Mouse (Mus musculus): ENCODE results near the gene Lgr5. TPM values are rescaled to one million over a fixed set of nuclear protein-coding genes. Genes with fewer than 3 reads are reported as not detected.

The Lgr5 gene
- polyA plus RNA-seq (2015; fragmentation: Nextera tagmentation; extraction: Ambion mirVana): 0.25 and 0.35 TPM in 2 replicates

GRCm38 (mm10) chr10:115587301-115587969, at the start of gene Lgr5:
Gene Lgr5, minus strand, starts transcription at chr10:115587780.

GRCm38 (mm10) chr10:115569712-115570491, 17.7 kb downstream of the Lgr5 start, which contains the start of gene A930009A15Rik:
Gene A930009A15Rik, plus strand, starts transcription at chr10:115569986.

Other genes with a start within 250 kb of the Lgr5 start
- gene Tmem19, start 225.3 kb downstream of the Lgr5 start, polyA plus RNA-seq (2015; fragmentation: Nextera tagmentation; extraction: Ambion mirVana): 20.7 and 24.8 TPM in 2 replicates
- 9.1 and 9.5 TPM in 2 replicates for gene Thap2, start 203.3 kb downstream of the Lgr5 start, polyA plus RNA-seq (2015; fragmentation: Nextera tagmentation; extraction: Ambion mirVana)
- gene Zfc3h1, start 202.8 kb downstream of the Lgr5 start, polyA plus RNA-seq (2015; fragmentation: Nextera tagmentation; extraction: Ambion mirVana): 7.7 and 9.1 TPM in 2 replicates
- not detected in 2 replicates for gene A930009A15Rik, start 17.8 kb downstream of the Lgr5 start, polyA plus RNA-seq (2015; fragmentation: Nextera tagmentation; extraction: Ambion mirVana)
- 105 and 118 TPM in 2 replicates for gene Tspan8, start 229.1 kb upstream of the Lgr5 start, polyA plus RNA-seq (2015; fragmentation: Nextera tagmentation; extraction: Ambion mirVana)

Data from urinary bladder, postnatal 0 days (tissue).